Mouse (Mus musculus): ENCODE measurements around the gene Chrnd. TPM values are rescaled to one million over a fixed set of nuclear protein-coding genes. Genes with fewer than 3 reads are reported as not detected.
A peak's percentile ranks its signal among the peaks of the same experiment; 100 is the strongest.

Chrnd gene
- polyA plus RNA-seq, 1 experiment = not detected

GRCm38 (mm10) chr1:87205502-87205901 lies 15.1 kb downstream of the Chrnd start:
- no peak overlapping the region for H3K27ac ChIP-seq (ENCODE audit: insufficient read depth, low read length)
- no peak for DNase-seq (ENCODE audit: low read depth in 1 of 2, low spot score in 2 of 2)
- WGBS = 58% methylated on average over 3 of the region's 3 CpGs
- no peaks in the 10 kb centered on the region for H3K36me3 ChIP-seq (ENCODE audit: control insufficient read depth, insufficient read depth, low read length)
- no peaks in the 10 kb centered on the region; the same call in 1 of the 2 replicates for H3K27me3 ChIP-seq (ENCODE audit: control insufficient read depth, insufficient read depth, low read length)
- no peaks in the 10 kb centered on the region for H3K4me1 ChIP-seq (ENCODE audit: control insufficient read depth, insufficient read depth, insufficient read length)
- no peak for TF ChIP-seq CTCF (IDR thresholded peaks at IDR 0.05; ENCODE audit: extremely low read depth, insufficient read depth, insufficient read length, insufficient replicate concordance)
- no peak for TF ChIP-seq POLR2A (IDR thresholded peaks at IDR 0.05; ENCODE audit: low read depth, low read length)
- no peak overlapping the region for H3K4me3 ChIP-seq (ENCODE audit: extremely low read depth, insufficient read depth, insufficient read length)

- no peak for DNase-seq (ENCODE audit: low read depth in 1 of 2, low spot score in 2 of 2)
- WGBS = 28% methylated on average over 17 of the region's 17 CpGs
- Histone ChIP-seq H3K4me1 (ENCODE audit: control insufficient read depth, insufficient read depth, insufficient read length) (no peaks in the 10 kb centered on the region), H3K27me3 (ENCODE audit: control insufficient read depth, insufficient read depth, low read length) (no peaks in the 10 kb centered on the region; the same call in 1 of the 2 replicates), H3K36me3 (ENCODE audit: control insufficient read depth, insufficient read depth, low read length) (no peaks in the 10 kb centered on the region), H3K27ac (ENCODE audit: insufficient read depth, low read length) (no peak overlapping the region), H3K4me3 (ENCODE audit: extremely low read depth, insufficient read depth, insufficient read length) (no peak overlapping the region)
- peak; percentile 7; the same call in 1 of the 2 replicates for TF ChIP-seq CTCF (IDR thresholded peaks at IDR 0.05; ENCODE audit: extremely low read depth, insufficient read depth, insufficient read length, insufficient replicate concordance)
- TF ChIP-seq POLR2A (IDR thresholded peaks at IDR 0.05; ENCODE audit: low read depth, low read length) = no peak
Observed at GRCm38 (mm10) chr1:87206339-87206738, 15.9 kb downstream of the Chrnd start.

- no peak for DNase-seq (ENCODE audit: low read depth in 1 of 2, low spot score in 2 of 2)
- no peak overlapping the region for H3K4me3 ChIP-seq (ENCODE audit: extremely low read depth, insufficient read depth, insufficient read length)
- TF ChIP-seq CTCF (IDR thresholded peaks at IDR 0.05; ENCODE audit: extremely low read depth, insufficient read depth, insufficient read length, insufficient replicate concordance) (no peak), POLR2A (IDR thresholded peaks at IDR 0.05; ENCODE audit: low read depth, low read length) (no peak)
- peaks cover 5% of the 10 kb centered on the region; the same call in 1 of the 2 replicates for H3K4me1 ChIP-seq (ENCODE audit: control insufficient read depth, insufficient read depth, insufficient read length)
- 81% methylated on average over 4 of the region's 4 CpGs for WGBS
- no peak overlapping the region for H3K27ac ChIP-seq (ENCODE audit: insufficient read depth, low read length)
- H3K27me3 ChIP-seq (ENCODE audit: control insufficient read depth, insufficient read depth, low read length) = no peaks in the 10 kb centered on the region; the same call in 1 of the 2 replicates
- no peaks in the 10 kb centered on the region for H3K36me3 ChIP-seq (ENCODE audit: control insufficient read depth, insufficient read depth, low read length)
Observed at GRCm38 (mm10) chr1:87211431-87211830, 21.0 kb downstream of the Chrnd start.

GRCm38 (mm10) chr1:87213735-87214704 lies 23.6 kb downstream of the Chrnd start, which contains the start of gene Eif4e2:
Gene Eif4e2, plus strand, starts transcription at chr1:87213914.
- TF ChIP-seq CTCF (IDR thresholded peaks at IDR 0.05; ENCODE audit: extremely low read depth, insufficient read depth, insufficient read length, insufficient replicate concordance) (no peak), POLR2A (IDR thresholded peaks at IDR 0.05; ENCODE audit: low read depth, low read length) (peak; percentile 58; the same call in 1 of the 2 replicates)
- WGBS = under 1% methylated on average over 91 of the region's 99 CpGs

GRCm38 (mm10) chr1:87214748-87215147 lies 24.3 kb downstream of the Chrnd start:
- WGBS = 8% methylated on average over 4 of the region's 4 CpGs
- peaks cover 7% of the 10 kb centered on the region; the same call in 1 of the 2 replicates for H3K4me1 ChIP-seq (ENCODE audit: control insufficient read depth, insufficient read depth, insufficient read length)
- TF ChIP-seq CTCF (IDR thresholded peaks at IDR 0.05; ENCODE audit: extremely low read depth, insufficient read depth, insufficient read length, insufficient replicate concordance) (no peak), POLR2A (IDR thresholded peaks at IDR 0.05; ENCODE audit: low read depth, low read length) (no peak)
- peak in 1 of 2 experiments; percentile 18 for DNase-seq (ENCODE audit: low read depth in 1 of 2, low spot score in 2 of 2)
- no peak overlapping the region for H3K27ac ChIP-seq (ENCODE audit: insufficient read depth, low read length)
- H3K36me3 ChIP-seq (ENCODE audit: control insufficient read depth, insufficient read depth, low read length) = peaks cover 4% of the 10 kb centered on the region; the same call in 1 of the 2 replicates
- peak overlapping the region; percentile 71 for H3K4me3 ChIP-seq (ENCODE audit: extremely low read depth, insufficient read depth, insufficient read length)
- H3K27me3 ChIP-seq (ENCODE audit: control insufficient read depth, insufficient read depth, low read length) = no peaks in the 10 kb centered on the region

More at GRCm38 (mm10) chr1:87213735-87214704, 23.6 kb downstream of the Chrnd start, which contains the start of gene Eif4e2:
- Histone ChIP-seq H3K27ac (ENCODE audit: insufficient read depth, low read length) (peak within 1 kb of the TSS; percentile 90), H3K36me3 (ENCODE audit: control insufficient read depth, insufficient read depth, low read length) (no peaks in the 10 kb centered on the region), H3K4me1 (ENCODE audit: control insufficient read depth, insufficient read depth, insufficient read length) (peaks cover 7% of the 10 kb centered on the region; the same call in 1 of the 2 replicates), H3K4me3 (ENCODE audit: extremely low read depth, insufficient read depth, insufficient read length) (peak within 1 kb of the TSS; percentile 71), H3K27me3 (ENCODE audit: control insufficient read depth, insufficient read depth, low read length) (no peaks in the 10 kb centered on the region)
- DNase-seq (ENCODE audit: low read depth in 1 of 2, low spot score in 2 of 2) = peak; percentile 85 to 92

GRCm38 (mm10) chr1:87217938-87218337 lies 27.5 kb downstream of the Chrnd start:
- 57% methylated on average over 3 of the region's 3 CpGs for WGBS

More at GRCm38 (mm10) chr1:87217938-87218337, 27.5 kb downstream of the Chrnd start:
- Histone ChIP-seq H3K4me1 (ENCODE audit: control insufficient read depth, insufficient read depth, insufficient read length) (peaks cover 7% of the 10 kb centered on the region; the same call in 1 of the 2 replicates), H3K27ac (ENCODE audit: insufficient read depth, low read length) (no peak overlapping the region), H3K36me3 (ENCODE audit: control insufficient read depth, insufficient read depth, low read length) (peaks cover 20% of the 10 kb centered on the region), H3K4me3 (ENCODE audit: extremely low read depth, insufficient read depth, insufficient read length) (no peak overlapping the region), H3K27me3 (ENCODE audit: control insufficient read depth, insufficient read depth, low read length) (no peaks in the 10 kb centered on the region)
- TF ChIP-seq CTCF (IDR thresholded peaks at IDR 0.05; ENCODE audit: extremely low read depth, insufficient read depth, insufficient read length, insufficient replicate concordance) (peak; percentile 44; the same call in 1 of the 2 replicates), POLR2A (IDR thresholded peaks at IDR 0.05; ENCODE audit: low read depth, low read length) (no peak)
- no peak for DNase-seq (ENCODE audit: low read depth in 1 of 2, low spot score in 2 of 2)

Measured in spleen, adult 2 months (tissue).